Mouse (Mus musculus) liver, adult 2 months (tissue): ENCODE data around the gene Arhgef1. TPM values are rescaled to one million over a fixed set of nuclear protein-coding genes. Genes with fewer than 3 reads are reported as not detected.

Experiments used
- DNase-seq: peaks from one replicate; pipeline ENCODE4 v3.0.0-alpha.2; 2011; ENCODE audit warnings: low read depth, low spot score; ENCODE audit errors: extremely low read depth
- H3K27ac ChIP-seq: fragments of 200-500 bp; replicated peaks from 2 replicates; pipeline ENCODE4 v1.5.1; 2012; ENCODE audit warnings: low read depth, mild to moderate bottlenecking, control low read depth, inconsistent platforms, low read length; ENCODE audit not compliant: insufficient read depth
- H3K27me3 ChIP-seq: fragments of 200-500 bp; 2 replicates; pipeline ENCODE4 v1.6.1; 2012; ENCODE audit warnings: mild to moderate bottlenecking, moderate library complexity, low read length, inconsistent platforms; ENCODE audit not compliant: control insufficient read depth, insufficient read depth
- H3K36me3 ChIP-seq: fragments of 200-500 bp; 2 replicates; pipeline ENCODE4 v1.6.1; 2012; ENCODE audit warnings: low read length, inconsistent platforms; ENCODE audit not compliant: control insufficient read depth, insufficient read depth
- H3K4me1 ChIP-seq: fragments of 200-500 bp; 2 replicates; pipeline ENCODE4 v1.6.1; 2011; ENCODE audit warnings: low read length; ENCODE audit not compliant: control insufficient read depth, insufficient read depth
- H3K4me3 ChIP-seq: fragments of 200-500 bp; 2 replicates; pipeline ENCODE4 v1.5.1; 2011; ENCODE audit warnings: low read depth, mild to moderate bottlenecking, control low read depth, low read length, moderate library complexity; ENCODE audit not compliant: insufficient read depth
- H3K79me2 ChIP-seq: fragments of 200-500 bp; 2 replicates; pipeline ENCODE4 v1.6.1; 2012; ENCODE audit warnings: inconsistent platforms, mild to moderate bottlenecking, low read length, moderate library complexity; ENCODE audit not compliant: control insufficient read depth, insufficient read depth
- H3K9ac ChIP-seq: fragments of 200-500 bp; 2 replicates; pipeline ENCODE4 v1.6.1; 2012; ENCODE audit warnings: low read depth, mild to moderate bottlenecking, control low read depth, inconsistent platforms, low read length
- CTCF ChIP-seq: fragments of 200-500 bp; IDR thresholded peaks from 2 replicates; pipeline ENCODE4 v1.5.1; 2011; ENCODE audit warnings: low read depth, low read length, control low read depth
- POLR2A ChIP-seq: fragments of 200-500 bp; IDR thresholded peaks from 2 replicates; pipeline ENCODE4 v1.6.1; 2011; ENCODE audit warnings: low read length, control low read depth; ENCODE audit not compliant: insufficient read depth; ENCODE audit errors: extremely low read depth
- WGBS: fragments of 180-500 bp; shearing (Covaris S2); methylation state at CpG from one replicate; pipeline ENCODE4 v1.1.7; 2018; 5-methylcytosine and 5-hydroxymethylcytosine counted together
- polyA plus RNA-seq: library from polyadenylated mRNA; depleted of rRNA; stranded (reverse); fragments of >200 nt; gene quantifications from 2 replicates; pipeline ENCODE4 v1.2.3, GENCODE M21; 2012
- total RNA-seq: library from RNA; depleted of rRNA; stranded (reverse); fragments of >200 nt; gene quantifications from 2 replicates; pipeline ENCODE4 v1.2.3, GENCODE M21; 2014

Gene Arhgef1
- total and polyA plus RNA-seq, 2 experiments, result 8.5 to 62.9 TPM

DNA sequence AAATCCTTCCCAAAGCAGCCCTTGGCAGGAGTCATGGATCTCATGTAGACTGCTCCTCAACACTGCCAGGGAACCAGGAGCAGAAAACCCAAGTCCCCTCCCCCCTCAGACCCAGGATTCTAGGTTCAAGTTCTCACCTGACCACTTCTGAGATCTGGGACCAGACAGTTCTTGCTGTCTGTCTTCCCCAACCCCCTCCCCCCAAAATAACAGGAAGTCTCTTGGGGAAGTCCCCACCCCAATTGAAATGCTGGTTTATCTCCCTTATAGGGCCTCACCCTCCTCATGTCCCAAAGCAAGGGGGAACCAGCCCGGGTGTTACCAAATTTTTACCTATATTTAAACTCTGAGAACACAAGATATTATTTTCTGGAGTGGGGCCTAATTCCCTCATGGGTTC lies 870 bp upstream of the Arhgef1 start:
- H3K79me2 ChIP-seq, result peaks cover 8% of the 10 kb centered on the region; the same call in 1 of the 2 replicates
- H3K9ac ChIP-seq, result no peak overlapping the region
- no peak overlapping the region for H3K4me3 ChIP-seq
- H3K27ac ChIP-seq, result peak overlapping the region; percentile 73
- no peaks in the 10 kb centered on the region for H3K36me3 ChIP-seq
- H3K4me1 ChIP-seq, result peaks cover 11% of the 10 kb centered on the region
- H3K27me3 ChIP-seq, result no peaks in the 10 kb centered on the region
- WGBS, result 59% methylated on average over 1 of the region's 1 CpGs
- DNase-seq, result no peak
- TF ChIP-seq POLR2A (no peak), CTCF (no peak)

DNA sequence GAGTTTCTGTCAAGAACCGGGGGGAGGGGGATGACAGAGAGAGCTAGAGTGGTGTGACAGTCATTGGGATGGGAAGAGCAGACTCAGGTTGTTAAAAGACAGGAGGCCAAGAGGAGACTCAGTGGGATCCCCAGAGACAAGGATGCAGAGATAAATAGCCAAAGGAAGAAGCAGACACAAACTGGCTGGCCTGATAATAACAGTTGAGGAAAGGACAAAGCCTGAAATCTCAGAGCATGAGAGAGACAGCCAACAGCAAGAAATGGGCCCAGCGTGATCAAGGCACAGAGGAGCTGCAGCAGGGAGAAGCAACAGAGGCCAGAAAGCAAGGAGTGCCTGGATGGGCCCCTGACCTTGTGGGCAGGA lies 465 bp upstream of the Arhgef1 start:
- H3K4me1 ChIP-seq, result peaks cover 11% of the 10 kb centered on the region
- no peak for TF ChIP-seq CTCF
- no peak for TF ChIP-seq POLR2A
- no peaks in the 10 kb centered on the region for H3K27me3 ChIP-seq
- 66% methylated on average over 2 of the region's 2 CpGs for WGBS
- H3K9ac ChIP-seq, result peak overlapping the region; percentile 88
- H3K27ac ChIP-seq, result peak overlapping the region; percentile 73
- peak overlapping the region; percentile 72 for H3K4me3 ChIP-seq
- peaks cover 8% of the 10 kb centered on the region; the same call in 1 of the 2 replicates for H3K79me2 ChIP-seq
- DNase-seq, result no peak
- H3K36me3 ChIP-seq, result no peaks in the 10 kb centered on the region

DNA sequence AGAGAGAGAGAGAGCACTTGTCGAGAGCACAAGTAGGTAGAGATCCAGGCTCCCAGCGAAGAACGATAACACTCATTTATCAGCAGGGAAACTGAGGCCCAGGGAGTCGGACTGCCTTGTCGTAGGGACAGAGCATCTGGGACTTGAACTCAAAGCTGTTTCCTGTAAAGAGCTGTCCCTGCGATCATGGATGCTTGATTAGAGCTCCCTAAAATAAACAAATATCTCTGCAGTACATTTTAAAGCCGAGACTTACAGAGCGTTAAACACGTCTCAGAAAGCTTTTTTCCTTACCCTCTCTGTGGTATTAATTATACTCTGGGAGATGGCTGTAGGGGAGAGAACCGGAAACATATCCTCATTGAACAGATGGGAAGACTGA lies 723 bp downstream of the Arhgef1 start:
- Histone ChIP-seq H3K4me1 (peaks cover 11% of the 10 kb centered on the region), H3K9ac (peak overlapping the region; percentile 88), H3K27me3 (no peaks in the 10 kb centered on the region), H3K27ac (peak overlapping the region; percentile 84), H3K79me2 (peaks cover 8% of the 10 kb centered on the region; the same call in 1 of the 2 replicates), H3K4me3 (peak overlapping the region; percentile 72), H3K36me3 (no peaks in the 10 kb centered on the region)
- peak; percentile 23 for DNase-seq
- TF ChIP-seq POLR2A (no peak), CTCF (no peak)
- 14% methylated on average over 10 of the region's 10 CpGs for WGBS

GRCm38 (mm10) chr7:24904070-24904483 lies 1.4 kb downstream of the Arhgef1 start:
- TF ChIP-seq POLR2A, result 0 out of 2 replicates have a peak, but pooled peaks have one; percentile 24
- peak; percentile 5; the same call in 1 of the 2 replicates for TF ChIP-seq CTCF
- WGBS, result under 1% methylated on average over 30 of the region's 30 CpGs
- peak overlapping the region; percentile 87 for H3K9ac ChIP-seq
- no peaks in the 10 kb centered on the region for H3K27me3 ChIP-seq
- peaks cover 11% of the 10 kb centered on the region for H3K4me1 ChIP-seq
- H3K36me3 ChIP-seq, result no peaks in the 10 kb centered on the region
- H3K79me2 ChIP-seq, result peaks cover 8% of the 10 kb centered on the region; the same call in 1 of the 2 replicates
- H3K27ac ChIP-seq, result peak overlapping the region; percentile 56
- peak; percentile 94 for DNase-seq
- peak overlapping the region; percentile 81 for H3K4me3 ChIP-seq

DNA sequence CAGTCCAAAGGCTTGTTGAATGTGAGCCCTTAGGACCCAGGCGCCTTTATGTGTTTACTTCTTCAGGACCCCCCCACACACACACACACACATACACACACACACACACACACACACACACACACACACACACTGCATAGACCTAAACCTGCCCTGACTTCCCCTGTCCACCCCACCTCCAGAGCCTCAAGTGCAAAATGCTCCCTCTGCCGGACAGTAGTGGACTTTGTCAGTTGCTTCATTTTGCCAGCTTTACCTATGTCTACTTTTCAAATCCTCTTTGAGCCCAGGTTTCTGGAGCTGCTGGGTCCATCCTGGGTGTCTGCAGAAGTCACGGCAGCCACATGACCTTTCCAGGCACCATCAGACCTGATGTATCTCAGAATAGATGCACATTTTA lies 2.2 kb downstream of the Arhgef1 start:
- 3% methylated on average over 3 of the region's 3 CpGs for WGBS
- H3K4me1 ChIP-seq, result peaks cover 11% of the 10 kb centered on the region
- H3K27ac ChIP-seq, result 0 out of 2 replicates have a peak overlapping the region, but pooled peaks have one; percentile 56
- H3K4me3 ChIP-seq, result peak overlapping the region; percentile 81; the same call in 1 of the 2 replicates
- H3K36me3 ChIP-seq, result no peaks in the 10 kb centered on the region
- H3K9ac ChIP-seq, result peak overlapping the region; percentile 87
- no peaks in the 10 kb centered on the region for H3K27me3 ChIP-seq
- DNase-seq, result peak; percentile 70
- peaks cover 8% of the 10 kb centered on the region; the same call in 1 of the 2 replicates for H3K79me2 ChIP-seq
- no peak for TF ChIP-seq POLR2A
- TF ChIP-seq CTCF, result peak; percentile 76

- Histone ChIP-seq H3K4me1 (peaks cover 11% of the 10 kb centered on the region), H3K27ac (no peak overlapping the region), H3K36me3 (no peaks in the 10 kb centered on the region), H3K27me3 (no peaks in the 10 kb centered on the region), H3K4me3 (no peak overlapping the region), H3K9ac (no peak overlapping the region), H3K79me2 (peaks cover 8% of the 10 kb centered on the region; the same call in 1 of the 2 replicates)
- no peak for DNase-seq
- WGBS, result 62% methylated on average over 6 of the region's 6 CpGs
- TF ChIP-seq POLR2A (no peak), CTCF (no peak)
Measured at GRCm38 (mm10) chr7:24906551-24906950, 3.8 kb downstream of the Arhgef1 start.
